Mouse (Mus musculus) bone marrow, adult 2 months (tissue): ENCODE data around the gene Pgrmc2.

Experiments used
- CTCF ChIP-seq: fragments of 200-500 bp; IDR thresholded peaks from 2 replicates; pipeline ENCODE4 v1.5.1; 2011; ENCODE audit warnings: low read length, control low read depth; ENCODE audit not compliant: control insufficient read depth, insufficient read depth
- POLR2A ChIP-seq: fragments of 200-500 bp; IDR thresholded peaks from 2 replicates; pipeline ENCODE4 v1.6.1; 2011; ENCODE audit warnings: low read depth, mild to moderate bottlenecking, control low read depth, low read length, borderline replicate concordance; ENCODE audit not compliant: control insufficient read depth

DNA sequence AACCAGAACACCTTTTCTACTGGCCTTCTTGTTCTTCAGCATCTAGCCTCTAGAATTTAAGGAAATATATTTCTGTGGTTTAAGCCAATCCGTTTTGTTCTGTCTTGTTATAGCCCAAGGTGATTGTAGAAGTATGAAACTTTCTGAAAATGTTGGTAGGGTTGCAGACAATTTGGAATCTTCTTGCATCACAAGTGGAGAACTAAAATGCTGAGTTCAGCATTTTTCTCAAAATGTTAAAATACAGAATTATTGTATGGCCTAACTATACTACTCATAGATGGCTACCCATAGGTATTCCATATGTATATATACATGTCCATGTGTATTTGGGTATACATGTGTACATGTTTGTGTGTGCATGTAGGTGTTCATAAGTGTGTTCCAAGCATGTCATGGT, 52.1 kb downstream of the Pgrmc2 start:
- TF ChIP-seq POLR2A (no peak), CTCF (no peak)
